Mouse (Mus musculus): ENCODE measurements around the gene 4430402I18Rik. TPM values are rescaled to one million over a fixed set of nuclear protein-coding genes. Genes with fewer than 3 reads are reported as not detected.
A peak's percentile ranks its signal among the peaks of the same experiment; 100 is the strongest.

Gene 4430402I18Rik
- total RNA-seq, 2 experiments from 2014 or later: 7.4 to 7.9 TPM

DNA sequence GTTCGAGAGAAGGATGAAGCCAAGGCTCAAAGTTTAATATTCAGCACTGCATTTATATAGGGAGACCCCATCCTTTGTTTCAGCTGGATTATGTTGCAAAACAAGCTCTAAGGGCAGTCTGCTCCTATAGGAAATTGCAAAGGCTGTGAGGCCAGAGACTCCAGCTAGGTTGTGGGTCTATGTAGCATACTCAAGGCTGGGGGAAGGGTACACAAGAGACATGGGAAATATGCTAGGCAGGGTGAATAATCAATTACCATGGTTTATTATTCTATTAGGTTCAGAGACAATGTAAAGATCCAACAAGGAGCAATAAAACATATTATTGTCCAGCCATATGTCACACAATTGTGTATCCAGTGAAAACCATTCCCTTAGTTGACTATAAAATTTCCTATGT is 75.7 kb downstream of the 4430402I18Rik start:
- TF ChIP-seq CTCF (IDR thresholded peaks at IDR 0.05): no peak
- Histone ChIP-seq H3K27ac (no peak overlapping the region), H3K4me3 (no peak overlapping the region)
- intact Hi-C loops (cut with DNase I): no loop called here
- DNase-seq (ENCODE audit: extremely low spot score in 1 of 2, low spot score in 2 of 2): no peak

DNA sequence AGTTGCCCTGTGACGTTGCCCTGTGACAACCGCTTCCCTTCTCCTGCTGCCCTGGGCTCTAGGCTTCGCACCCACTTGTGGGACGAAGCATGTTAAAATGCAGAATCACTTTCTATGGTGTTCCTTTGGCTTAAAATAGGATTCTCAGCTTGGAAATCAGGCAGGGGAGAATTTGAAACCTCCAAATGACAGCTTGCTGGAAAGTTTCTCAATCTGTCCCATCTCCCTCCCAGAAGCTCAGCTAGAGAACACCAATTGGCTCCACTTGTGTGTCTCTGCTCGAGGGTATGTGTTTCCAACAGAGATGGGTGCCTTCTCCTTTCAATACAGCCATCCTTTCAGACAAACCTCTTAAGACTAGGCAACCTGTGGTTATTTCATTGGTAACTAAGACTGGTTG is 76.4 kb downstream of the 4430402I18Rik start:
- no peak for TF ChIP-seq CTCF (IDR thresholded peaks at IDR 0.05)
- no peak overlapping the region for H3K27ac ChIP-seq
- DNase-seq (ENCODE audit: extremely low spot score in 1 of 2, low spot score in 2 of 2): no peak
- H3K4me3 ChIP-seq: no peak overlapping the region
- intact Hi-C loops (cut with DNase I): no loop called here

DNA sequence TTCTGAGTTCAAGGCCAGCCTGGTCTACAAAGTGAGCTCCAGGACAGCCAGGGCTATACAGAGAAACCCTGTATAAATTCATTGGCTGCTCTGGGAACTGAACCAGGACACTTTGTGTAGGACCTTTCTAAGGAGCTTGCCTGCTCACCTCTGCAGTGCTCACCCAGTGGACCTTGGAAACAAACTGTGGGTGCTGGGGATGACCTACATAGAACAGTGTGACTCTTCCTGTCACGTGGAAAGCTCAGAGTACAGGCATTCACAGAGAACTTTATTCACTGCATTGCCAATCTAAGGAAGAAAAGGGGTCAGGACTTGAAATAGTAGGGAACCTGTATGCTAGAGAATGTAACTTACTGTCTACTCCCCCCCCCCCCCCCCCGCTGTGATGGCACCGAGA is 78.3 kb downstream of the 4430402I18Rik start:
- TF ChIP-seq CTCF (IDR thresholded peaks at IDR 0.05): no peak
- Histone ChIP-seq H3K27ac (no peak overlapping the region), H3K4me3 (no peak overlapping the region)
- intact Hi-C loops (cut with DNase I): loop anchor here (5.0 kb wide), 1 partner anchor 52 kb away; the partner anchor contains the start of gene Slc1a1
- no peak for DNase-seq (ENCODE audit: extremely low spot score in 1 of 2, low spot score in 2 of 2)

DNA sequence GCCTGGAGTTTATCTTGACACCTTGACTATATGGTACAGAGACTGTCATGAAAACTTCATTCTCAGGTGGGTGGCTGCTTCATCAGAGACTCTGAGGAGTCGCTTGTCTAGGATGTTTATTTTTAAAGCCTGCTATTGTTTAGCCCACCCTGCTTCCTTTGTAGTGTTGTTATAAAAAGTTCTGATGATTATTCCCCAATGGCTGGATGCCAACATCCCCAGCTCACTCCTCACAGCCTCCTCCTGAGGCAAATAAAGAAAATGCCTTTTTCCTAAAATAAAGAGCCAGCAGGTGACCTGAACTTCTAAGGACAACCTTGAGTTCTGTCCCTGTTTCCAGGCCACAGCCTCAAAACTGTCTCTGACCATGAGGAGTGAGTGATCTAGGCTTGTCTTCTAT is 79.1 kb downstream of the 4430402I18Rik start:
- intact Hi-C loops (cut with DNase I): loop anchor here (5.0 kb wide), 1 partner anchor 51 kb away; the partner anchor contains the start of gene Slc1a1
- no peak for DNase-seq (ENCODE audit: extremely low spot score in 1 of 2, low spot score in 2 of 2)
- H3K4me3 ChIP-seq: no peak overlapping the region
- no peak for TF ChIP-seq CTCF (IDR thresholded peaks at IDR 0.05)
- H3K27ac ChIP-seq: peak overlapping the region; percentile 20; the same call in 1 of the 2 replicates

DNA sequence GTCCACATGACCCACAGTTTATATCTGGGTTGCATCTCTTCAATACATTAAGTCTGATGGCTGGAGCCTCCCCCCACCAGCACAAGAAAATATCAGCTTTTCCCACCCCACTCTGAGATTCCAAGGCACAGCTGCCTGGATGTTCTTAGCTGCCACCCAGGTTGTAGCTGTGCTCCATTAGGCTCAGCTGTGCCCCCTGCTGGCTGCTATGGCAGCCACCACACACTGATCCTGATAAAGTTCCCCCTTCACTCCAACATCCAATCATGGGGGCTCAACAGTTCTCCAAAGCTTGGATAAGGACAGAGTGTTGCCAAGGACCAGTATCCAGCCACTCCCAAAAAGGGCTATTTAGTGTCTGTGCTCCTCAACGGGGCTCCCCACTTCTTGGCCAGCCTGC is 84.5 kb downstream of the 4430402I18Rik start:
- Histone ChIP-seq H3K4me3 (no peak overlapping the region), H3K27ac (no peak overlapping the region)
- peak in 1 of 2 experiments; percentile 54 for DNase-seq (ENCODE audit: extremely low spot score in 1 of 2, low spot score in 2 of 2)
- intact Hi-C loops (cut with DNase I): loop anchor here (2.0 kb wide), 1 partner anchor 106 kb away; no protein-coding TSS in a partner anchor
- TF ChIP-seq CTCF (IDR thresholded peaks at IDR 0.05): peak; percentile 70

DNA sequence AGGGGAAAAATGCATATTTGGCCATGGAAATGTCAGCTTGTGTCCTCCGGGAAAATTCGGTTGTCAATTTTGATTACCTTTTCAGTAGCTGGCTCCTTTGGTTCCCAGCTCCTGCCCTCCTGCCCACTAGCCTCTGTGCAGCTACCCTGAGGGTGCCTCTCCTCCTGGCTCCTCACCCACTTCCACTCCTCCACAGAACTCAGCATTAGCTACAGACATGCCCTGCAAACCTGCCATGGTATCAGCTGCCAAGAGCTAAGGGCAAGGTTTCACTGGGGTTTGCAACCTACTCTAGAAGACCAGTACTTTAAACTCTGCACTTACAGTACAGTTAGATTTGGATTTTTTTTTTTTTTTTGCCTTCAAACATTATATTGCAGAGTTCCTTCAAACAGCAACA is 88.1 kb downstream of the 4430402I18Rik start:
- intact Hi-C loops (cut with DNase I): no loop called here
- DNase-seq (ENCODE audit: extremely low spot score in 1 of 2, low spot score in 2 of 2): no peak
- TF ChIP-seq CTCF (IDR thresholded peaks at IDR 0.05): no peak
- H3K27ac ChIP-seq: no peak overlapping the region
- H3K4me3 ChIP-seq: no peak overlapping the region

DNA sequence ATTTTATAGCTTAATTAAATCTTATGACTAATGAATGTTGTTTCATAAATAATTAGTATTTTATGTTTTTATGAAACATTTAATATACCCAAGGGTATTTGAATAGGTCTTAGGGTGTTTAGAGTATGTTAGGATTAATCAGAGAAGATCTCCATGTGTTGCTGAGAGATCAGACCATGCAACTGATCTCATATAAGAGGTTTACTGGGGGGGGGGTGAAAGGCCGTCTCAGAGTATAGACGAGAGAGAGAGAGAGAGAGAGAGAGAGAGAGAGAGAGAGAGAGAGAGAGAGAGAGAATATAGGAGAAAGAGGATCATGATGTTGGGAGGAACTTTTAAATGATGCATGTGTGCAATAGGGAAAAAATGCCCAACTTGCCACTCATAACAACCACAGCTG is 97.2 kb downstream of the 4430402I18Rik start:
- no peak overlapping the region for H3K27ac ChIP-seq
- no peak for DNase-seq (ENCODE audit: extremely low spot score in 1 of 2, low spot score in 2 of 2)
- intact Hi-C loops (cut with DNase I): no loop called here
- TF ChIP-seq CTCF (IDR thresholded peaks at IDR 0.05): no peak
- no peak overlapping the region for H3K4me3 ChIP-seq

DNA sequence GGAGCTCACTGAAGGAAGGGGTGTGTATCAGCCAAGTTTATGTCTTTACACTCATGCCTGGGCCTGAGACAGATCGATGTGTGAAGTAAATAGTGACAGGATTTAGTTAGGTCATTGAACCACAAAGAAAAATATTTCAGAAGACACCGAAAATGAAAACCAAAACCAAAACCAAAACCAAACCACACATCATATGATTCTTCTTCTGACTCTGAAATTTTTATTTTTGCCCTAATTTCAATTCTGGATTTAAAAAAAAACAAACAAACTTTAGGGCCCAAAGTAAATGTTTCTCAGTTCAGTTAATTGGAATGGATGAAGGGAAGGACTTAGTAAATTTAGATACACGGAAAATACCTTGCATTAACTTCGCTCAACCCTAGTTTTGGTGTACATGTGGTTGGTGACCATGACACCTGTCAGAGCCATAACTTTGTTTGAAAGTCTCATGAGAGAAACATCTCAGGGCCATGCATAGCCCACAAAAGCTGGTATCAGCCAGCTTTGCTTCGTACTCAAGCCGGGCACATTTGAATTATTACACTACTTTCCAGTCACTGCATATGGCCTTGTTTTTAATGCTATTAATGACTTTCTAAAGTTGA is 98.2 kb downstream of the 4430402I18Rik start:
- intact Hi-C loops (cut with DNase I): no loop called here
- no peak overlapping the region for H3K4me3 ChIP-seq
- TF ChIP-seq CTCF (IDR thresholded peaks at IDR 0.05): no peak
- H3K27ac ChIP-seq: no peak overlapping the region
- DNase-seq (ENCODE audit: extremely low spot score in 1 of 2, low spot score in 2 of 2): no peak

DNA sequence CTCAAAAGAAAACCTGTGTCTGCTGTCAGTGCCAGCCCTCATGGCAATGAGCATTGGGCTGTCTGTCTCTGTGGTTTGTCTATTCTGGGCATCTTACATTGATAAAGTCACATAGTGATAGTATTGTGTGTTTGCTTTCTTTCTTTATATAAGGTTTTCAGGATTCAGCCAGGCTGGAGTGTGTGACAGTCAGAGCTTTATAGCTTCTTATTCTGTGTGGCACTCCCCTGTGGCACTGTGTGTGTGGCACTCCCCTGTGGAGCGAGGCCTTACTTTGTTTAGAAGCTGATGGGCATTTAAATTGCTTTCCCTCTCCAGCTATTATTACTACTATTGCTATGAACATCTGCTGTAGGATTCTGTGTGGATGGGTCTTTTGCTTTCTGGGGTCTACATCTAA is 102.1 kb downstream of the 4430402I18Rik start:
- Histone ChIP-seq H3K27ac (no peak overlapping the region), H3K4me3 (no peak overlapping the region)
- no peak for TF ChIP-seq CTCF (IDR thresholded peaks at IDR 0.05)
- intact Hi-C loops (cut with DNase I): no loop called here
- DNase-seq (ENCODE audit: extremely low spot score in 1 of 2, low spot score in 2 of 2): no peak

DNA sequence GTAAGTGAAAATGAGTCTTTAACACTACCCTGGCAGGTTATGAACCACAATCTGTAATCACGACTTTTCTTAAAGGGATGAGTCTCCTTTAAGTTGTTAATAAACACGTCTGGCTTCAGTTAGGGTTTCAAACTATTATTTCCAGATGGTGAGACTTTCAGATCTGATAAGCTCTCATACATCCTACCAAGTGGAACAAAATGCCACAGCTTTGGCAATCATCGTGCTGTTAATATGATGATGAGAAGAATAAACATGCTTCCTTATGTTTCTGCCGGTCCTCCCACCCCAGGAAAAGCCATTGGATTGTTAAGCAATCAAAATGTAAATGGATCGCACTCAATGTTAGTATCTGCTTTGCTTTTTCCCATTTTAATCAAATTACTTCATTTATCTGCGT is 102.6 kb downstream of the 4430402I18Rik start:
- intact Hi-C loops (cut with DNase I): no loop called here
- no peak for TF ChIP-seq CTCF (IDR thresholded peaks at IDR 0.05)
- no peak for DNase-seq (ENCODE audit: extremely low spot score in 1 of 2, low spot score in 2 of 2)
- Histone ChIP-seq H3K27ac (no peak overlapping the region), H3K4me3 (no peak overlapping the region)

DNA sequence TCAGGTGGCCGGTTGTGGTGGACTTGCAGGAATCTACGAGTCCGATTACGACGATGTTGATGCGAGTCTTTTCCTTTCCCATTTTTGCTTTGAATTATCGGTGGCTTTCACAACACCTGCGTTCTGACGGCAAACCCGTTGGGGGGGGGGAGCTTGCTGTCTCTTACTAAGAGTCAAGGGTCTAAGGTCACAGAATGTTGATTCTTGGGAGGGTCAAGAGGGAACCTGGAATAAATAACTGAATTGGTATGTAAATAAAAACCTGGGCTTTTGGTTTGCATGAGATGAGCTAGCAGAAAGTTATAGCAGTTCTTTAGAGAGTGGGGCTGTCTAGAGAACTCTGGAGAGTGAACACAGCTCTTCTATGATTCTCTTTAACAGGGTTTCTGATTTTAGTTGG is 104.0 kb downstream of the 4430402I18Rik start:
- Histone ChIP-seq H3K27ac (no peak overlapping the region), H3K4me3 (no peak overlapping the region)
- no peak for TF ChIP-seq CTCF (IDR thresholded peaks at IDR 0.05)
- intact Hi-C loops (cut with DNase I): no loop called here
- no peak for DNase-seq (ENCODE audit: extremely low spot score in 1 of 2, low spot score in 2 of 2)

DNA sequence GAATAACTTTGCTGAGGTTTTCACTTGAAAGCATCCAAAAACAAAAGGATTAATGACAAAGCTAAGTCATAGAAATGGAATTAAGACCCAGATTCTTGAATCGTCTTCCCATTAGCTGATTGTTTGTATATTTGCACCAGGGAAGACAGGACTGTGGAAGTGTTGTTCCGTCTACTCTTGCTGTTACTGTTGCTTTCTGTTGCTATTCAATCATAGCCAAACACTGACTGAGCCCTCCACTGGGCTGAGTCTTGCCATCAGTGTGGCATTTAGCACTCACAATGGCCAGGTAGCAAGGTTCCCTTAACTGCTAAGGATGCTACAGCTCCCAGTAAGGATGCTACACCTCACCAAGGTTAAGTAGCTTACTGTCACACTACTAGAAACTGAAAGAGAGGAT is 107.4 kb downstream of the 4430402I18Rik start:
- no peak overlapping the region for H3K4me3 ChIP-seq
- TF ChIP-seq CTCF (IDR thresholded peaks at IDR 0.05): no peak
- H3K27ac ChIP-seq: no peak overlapping the region
- intact Hi-C loops (cut with DNase I): no loop called here
- DNase-seq (ENCODE audit: extremely low spot score in 1 of 2, low spot score in 2 of 2): no peak

DNA sequence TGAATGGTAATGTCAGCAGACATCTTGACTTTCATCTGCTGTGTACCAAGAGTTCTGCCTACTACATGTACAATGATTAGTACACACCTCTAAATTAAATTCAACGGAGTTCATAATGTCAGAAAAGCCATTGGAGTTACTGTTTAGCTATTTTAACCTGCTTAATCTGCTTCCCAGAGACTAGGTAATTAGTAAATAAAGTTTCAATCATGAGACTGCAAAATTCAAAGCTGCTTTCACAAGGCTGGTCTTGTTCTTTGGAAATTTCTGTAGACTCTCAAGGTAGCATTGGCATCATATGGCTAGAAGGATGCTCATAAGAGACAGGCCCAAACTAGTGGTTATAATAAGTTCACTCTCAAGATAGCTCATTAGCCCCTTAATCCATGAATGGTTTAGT is 112.8 kb downstream of the 4430402I18Rik start:
- TF ChIP-seq CTCF (IDR thresholded peaks at IDR 0.05): no peak
- no peak overlapping the region for H3K27ac ChIP-seq

More for the DNA sequence above, 112.8 kb downstream of the 4430402I18Rik start:
- H3K4me3 ChIP-seq: no peak overlapping the region
- DNase-seq (ENCODE audit: extremely low spot score in 1 of 2, low spot score in 2 of 2): no peak
- intact Hi-C loops (cut with DNase I): no loop called here
